Mouse (Mus musculus) G1E (cell line): Measurements from ENCODE around the gene Ctps.

Source experiments
- CTCF ChIP-seq: IDR thresholded peaks from 2 replicates; pipeline ENCODE4 v1.5.1; 2012; ENCODE audit warnings: low read depth, low read length, inconsistent platforms, mixed read lengths
- GATA1 ChIP-seq: IDR thresholded peaks from 2 replicates; pipeline ENCODE4 v1.6.1; 2012; ENCODE audit warnings: borderline replicate concordance, low read length, inconsistent platforms, mixed read lengths
- GATA2 ChIP-seq: IDR thresholded peaks from 2 replicates; pipeline ENCODE4 v1.6.1; 2012; ENCODE audit warnings: low read depth, low read length, inconsistent platforms, borderline replicate concordance
- POLR2AphosphoS5 ChIP-seq: IDR thresholded peaks from 2 replicates; pipeline ENCODE4 v1.6.1; 2012; ENCODE audit warnings: low read depth, low read length, inconsistent platforms; ENCODE audit not compliant: insufficient replicate concordance

- no peak for TF ChIP-seq CTCF
- no peak for TF ChIP-seq POLR2AphosphoS5
- no peak for TF ChIP-seq GATA1
- TF ChIP-seq GATA2 = no peak
These were observed 18.4 kb upstream of the Ctps start, which contains the start of gene Gm8439 for GRCm38 (mm10) chr4:120588445-120588844.
